In the genomic region with DNA sequence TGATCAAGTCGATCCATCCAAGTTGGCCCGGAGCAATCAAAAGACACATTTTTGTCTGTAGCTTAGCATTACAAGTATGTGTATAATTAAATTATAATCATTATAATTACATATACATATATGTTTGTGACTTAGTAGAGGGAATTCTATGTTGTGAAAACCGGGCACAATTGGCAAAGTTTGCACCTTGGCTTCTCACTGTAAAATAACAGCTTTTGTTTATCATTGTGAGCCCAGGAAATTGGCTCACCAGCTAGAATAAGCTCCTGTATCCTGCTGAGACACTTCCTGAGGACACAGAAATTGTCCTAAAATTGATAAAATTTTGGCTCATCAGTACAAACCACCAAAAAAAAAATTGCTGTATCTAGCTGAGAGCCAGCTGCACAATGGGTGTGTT, we compare ENCODE assay signal across 14 mouse cellular contexts.
"Had no signal": no experiment of that assay in that cellular context is flagged by ENCODE, and none has a peak within 500 bp of the region (broad histone marks: within the 10 kb centered on the region; RNA-seq: fewer than 3 reads in every experiment).

No protein-coding gene starts in this region.

- H3K36me3 ChIP-seq: limb, embryonic 13.5 days; neural tube, embryonic 15.5 days had no signal

- H3K4me3 ChIP-seq: kidney, embryonic 15.5 days; limb, embryonic 13.5 days; midbrain, embryonic 10.5 days; myocyte; neural tube, embryonic 15.5 days had no signal

- H3K4me1 ChIP-seq: neural tube, embryonic 15.5 days had no signal

- H3K9ac ChIP-seq: kidney, embryonic 15.5 days; limb, embryonic 13.5 days; liver, embryonic 14.5 days; neural tube, embryonic 15.5 days had no signal

- H3K9me3 ChIP-seq: kidney, embryonic 15.5 days; limb, embryonic 13.5 days; midbrain, embryonic 10.5 days; neural tube, embryonic 15.5 days had no signal

- H3K4me2 ChIP-seq: kidney, embryonic 15.5 days; limb, embryonic 13.5 days; neural tube, embryonic 15.5 days had no signal

- H3K27me3 ChIP-seq: kidney, embryonic 15.5 days; limb, embryonic 13.5 days; neural tube, embryonic 15.5 days had no signal

- H3K27ac ChIP-seq: kidney, embryonic 15.5 days; limb, embryonic 13.5 days; liver, embryonic 14.5 days; midbrain, embryonic 10.5 days; neural tube, embryonic 15.5 days had no signal

- DNase-seq: kidney, postnatal 14 days; left cerebral cortex, postnatal 4 days; lung, adult 18-20 months; lung, postnatal 36 days; midbrain, embryonic 14.5 days; right cerebral cortex, adult 18-20 months; right cerebral cortex, postnatal 25 days; thymus, postnatal 4 days had no signal
